Mouse (Mus musculus) cortical plate, adult 2 months (tissue): ENCODE results near the gene Snrk. TPM values are rescaled to one million over a fixed set of nuclear protein-coding genes. Genes with fewer than 3 reads are reported as not detected.

Experiments used
- H3K27ac ChIP-seq: fragments of 200-500 bp; 2 replicates; pipeline ENCODE4 v1.5.1; 2012; ENCODE audit warnings: low read length, control low read depth, inconsistent platforms; ENCODE audit not compliant: insufficient read depth
- H3K4me1 ChIP-seq: fragments of 200-500 bp; 2 replicates; pipeline ENCODE4 v1.6.1; 2011; ENCODE audit warnings: low read length; ENCODE audit not compliant: control insufficient read depth, insufficient read depth
- H3K4me3 ChIP-seq: fragments of 200-500 bp; 2 replicates; pipeline ENCODE4 v1.5.1; 2011; ENCODE audit warnings: mild to moderate bottlenecking, low read length, control low read depth; ENCODE audit not compliant: insufficient read depth
- CTCF ChIP-seq: fragments of 200-500 bp; IDR thresholded peaks from 2 replicates; pipeline ENCODE4 v1.5.1; 2011; ENCODE audit warnings: mild to moderate bottlenecking, control low read depth, low read length; ENCODE audit not compliant: insufficient read depth; ENCODE audit errors: extremely low read depth
- POLR2A ChIP-seq: fragments of 200-500 bp; IDR thresholded peaks from 2 replicates; pipeline ENCODE4 v1.6.1; 2011; ENCODE audit warnings: mild to moderate bottlenecking, low read length, control low read depth; ENCODE audit not compliant: insufficient read depth; ENCODE audit errors: extremely low read depth
- polyA plus RNA-seq: library from polyadenylated mRNA; depleted of rRNA; stranded (reverse); fragments of >200 nt; gene quantifications from 2 replicates; pipeline ENCODE4 v1.2.3, GENCODE M21; 2012; rRNA removed

The Snrk gene
- polyA plus RNA-seq, 1 experiment: 78.6 TPM

GRCm38 (mm10) chr9:122208311-122208710 is 91.2 kb downstream of the Snrk start:
- Histone ChIP-seq H3K27ac (no peak overlapping the region), H3K4me1 (peaks cover 3% of the 10 kb centered on the region; the same call in 1 of the 2 replicates), H3K4me3 (no peak overlapping the region)
- TF ChIP-seq CTCF (no peak), POLR2A (no peak)

DNA sequence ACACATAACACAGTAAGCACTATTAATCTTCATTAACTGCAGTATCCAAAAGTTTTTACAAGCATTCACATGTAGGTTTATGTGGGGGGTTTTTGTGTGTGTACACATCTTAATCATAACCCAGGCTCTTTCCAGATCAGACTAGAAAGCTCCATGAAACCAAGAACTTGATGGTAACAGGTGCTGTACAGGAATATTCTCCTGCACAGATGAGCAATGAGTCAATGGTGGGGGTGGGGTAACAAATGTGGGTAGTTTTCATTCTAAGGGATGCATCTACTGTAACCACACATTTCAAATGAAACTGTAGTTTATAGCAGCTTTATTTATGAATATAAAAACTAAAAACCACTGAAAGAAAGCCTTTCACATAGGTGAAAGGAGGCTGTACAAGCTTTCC is 98.1 kb downstream of the Snrk start:
- H3K4me1 ChIP-seq: no peaks in the 10 kb centered on the region
- TF ChIP-seq CTCF (no peak), POLR2A (no peak)
- no peak overlapping the region for H3K27ac ChIP-seq
- no peak overlapping the region for H3K4me3 ChIP-seq

- no peak overlapping the region for H3K27ac ChIP-seq
- no peak overlapping the region for H3K4me3 ChIP-seq
- H3K4me1 ChIP-seq: no peaks in the 10 kb centered on the region
- TF ChIP-seq CTCF (no peak), POLR2A (no peak)
Measured at GRCm38 (mm10) chr9:122216945-122217529, 100.0 kb downstream of the Snrk start.

Other genes with a start within 250 kb of the Snrk start
- gene Ackr2, start 218.9 kb upstream of the Snrk start, polyA plus RNA-seq: 4.7 and 5.7 TPM in 2 replicates
- gene Cyp8b1, start 201.0 kb upstream of the Snrk start, polyA plus RNA-seq: not detected in 2 replicates
- gene Fam198a, start 166.3 kb upstream of the Snrk start, polyA plus RNA-seq: 4.6 and 4.9 TPM in 2 replicates
- 30.0 and 31.4 TPM in 2 replicates for gene Pomgnt2, start 120.2 kb upstream of the Snrk start, polyA plus RNA-seq
- gene Ano10, start 177.2 kb downstream of the Snrk start, polyA plus RNA-seq: 31.3 and 33.2 TPM in 2 replicates
- 22.4 and 23.7 TPM in 2 replicates for gene Abhd5, start 234.3 kb downstream of the Snrk start, polyA plus RNA-seq